Mouse (Mus musculus) kidney, adult 2 months (tissue): ENCODE results near the gene Tmem104. TPM values are rescaled to one million over a fixed set of nuclear protein-coding genes. Genes with fewer than 3 reads are reported as not detected.

Source experiments
- DNase-seq: peaks from one replicate; pipeline ENCODE4 v3.0.0; 2021
- H3K27ac ChIP-seq: fragments of 200-500 bp; 2 replicates; pipeline ENCODE4 v1.5.1; 2012; ENCODE audit warnings: low read depth, low read length, control low read depth, inconsistent platforms; ENCODE audit not compliant: insufficient read depth
- H3K27me3 ChIP-seq: fragments of 200-500 bp; replicated peaks from 2 replicates; pipeline ENCODE4 v1.6.1; 2012; ENCODE audit warnings: mild to moderate bottlenecking, moderate library complexity, low read length, inconsistent platforms; ENCODE audit not compliant: control insufficient read depth, insufficient read depth
- H3K36me3 ChIP-seq: fragments of 200-500 bp; 2 replicates; pipeline ENCODE4 v1.6.1; 2012; ENCODE audit warnings: mild to moderate bottlenecking, moderate library complexity, low read length, inconsistent platforms; ENCODE audit not compliant: control insufficient read depth, insufficient read depth
- H3K4me1 ChIP-seq: fragments of 200-500 bp; 2 replicates; pipeline ENCODE4 v1.6.1; 2011; ENCODE audit warnings: low read length; ENCODE audit not compliant: control insufficient read depth, insufficient read depth
- H3K4me3 ChIP-seq: fragments of 200-500 bp; 2 replicates; pipeline ENCODE4 v1.5.1; 2011; ENCODE audit warnings: mild to moderate bottlenecking, low read depth, low read length, control low read depth; ENCODE audit not compliant: insufficient read depth
- CTCF ChIP-seq: fragments of 200-500 bp; conservative IDR thresholded peaks from 2 replicates; pipeline ENCODE4 v1.5.1; 2011; ENCODE audit warnings: low read depth, mild to moderate bottlenecking, control low read depth, low read length, moderate library complexity, mixed read lengths; ENCODE audit not compliant: insufficient read depth, insufficient read length
- POLR2A ChIP-seq: fragments of 200-500 bp; IDR thresholded peaks from one replicate; pipeline ENCODE4 v1.6.1; 2011; ENCODE audit warnings: low read depth, low read length, control low read depth
- WGBS: fragments of 180-500 bp; shearing (Covaris S2); methylation state at CpG from one replicate; pipeline ENCODE4 v1.1.7; 2018; 5-methylcytosine and 5-hydroxymethylcytosine counted together
- polyA plus RNA-seq: library from polyadenylated mRNA; depleted of rRNA; stranded (reverse); fragments of >200 nt; gene quantifications from 2 replicates; pipeline ENCODE4 v1.2.3, GENCODE M21; 2012

Tmem104 gene
- polyA plus RNA-seq, 1 experiment, result 14.8 TPM

DNA sequence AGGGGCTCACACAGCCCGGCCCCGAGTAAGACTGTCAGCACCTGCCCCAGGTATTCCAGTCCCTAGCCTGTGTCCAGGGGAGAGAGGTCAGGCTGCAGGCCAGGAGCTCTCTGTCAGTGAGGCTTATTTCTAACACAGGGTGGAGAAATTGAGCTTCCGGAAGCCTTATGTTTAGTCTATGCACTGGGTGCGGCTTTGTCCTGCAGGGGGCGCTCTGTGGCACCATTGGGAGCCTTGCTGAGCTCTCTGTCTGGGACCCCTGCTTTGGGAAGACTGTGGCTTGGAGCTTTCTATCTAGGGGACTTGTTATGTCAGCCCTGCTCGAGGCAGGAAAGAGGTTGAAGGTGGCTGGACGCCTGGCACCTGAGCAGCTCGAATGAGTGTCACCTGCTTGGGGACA, 37.6 kb downstream of the Tmem104 start:
- no peaks in the 10 kb centered on the region for H3K4me1 ChIP-seq

DNA sequence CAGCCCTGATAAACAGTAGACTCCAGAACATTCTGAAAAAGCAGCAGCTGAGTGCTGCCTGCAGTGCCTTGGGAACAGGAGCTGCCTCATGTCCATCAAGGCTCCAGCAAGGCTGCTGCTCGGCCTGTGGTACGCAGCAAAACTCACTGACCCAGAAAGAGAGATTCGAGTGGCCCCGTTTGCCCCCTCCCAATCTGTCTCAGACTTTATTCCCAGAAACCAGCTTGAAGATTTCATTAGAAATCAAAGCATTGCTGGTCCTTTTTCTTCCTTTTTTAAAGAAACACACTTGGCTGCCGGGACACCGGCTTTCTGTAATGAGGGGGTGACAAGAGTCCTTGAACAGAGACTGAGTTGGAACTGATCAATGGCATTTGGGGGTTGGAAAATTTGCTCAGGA, 38.0 kb downstream of the Tmem104 start:
- no peaks in the 10 kb centered on the region for H3K4me1 ChIP-seq
- H3K27me3 ChIP-seq, result no peaks in the 10 kb centered on the region
- DNase-seq, result no peak
- H3K36me3 ChIP-seq, result no peaks in the 10 kb centered on the region
- WGBS, result 61% methylated on average over 6 of the region's 6 CpGs
- H3K27ac ChIP-seq, result no peak overlapping the region
- no peak overlapping the region for H3K4me3 ChIP-seq
- TF ChIP-seq CTCF, result no peak
- TF ChIP-seq POLR2A, result no peak

More for the DNA sequence above, 37.6 kb downstream of the Tmem104 start:
- TF ChIP-seq POLR2A, result no peak
- TF ChIP-seq CTCF, result peak; percentile 49
- Histone ChIP-seq H3K4me3 (no peak overlapping the region), H3K36me3 (no peaks in the 10 kb centered on the region), H3K27ac (no peak overlapping the region), H3K27me3 (no peaks in the 10 kb centered on the region)
- WGBS, result 52% methylated on average over 8 of the region's 8 CpGs
- DNase-seq, result peak; percentile 24

DNA sequence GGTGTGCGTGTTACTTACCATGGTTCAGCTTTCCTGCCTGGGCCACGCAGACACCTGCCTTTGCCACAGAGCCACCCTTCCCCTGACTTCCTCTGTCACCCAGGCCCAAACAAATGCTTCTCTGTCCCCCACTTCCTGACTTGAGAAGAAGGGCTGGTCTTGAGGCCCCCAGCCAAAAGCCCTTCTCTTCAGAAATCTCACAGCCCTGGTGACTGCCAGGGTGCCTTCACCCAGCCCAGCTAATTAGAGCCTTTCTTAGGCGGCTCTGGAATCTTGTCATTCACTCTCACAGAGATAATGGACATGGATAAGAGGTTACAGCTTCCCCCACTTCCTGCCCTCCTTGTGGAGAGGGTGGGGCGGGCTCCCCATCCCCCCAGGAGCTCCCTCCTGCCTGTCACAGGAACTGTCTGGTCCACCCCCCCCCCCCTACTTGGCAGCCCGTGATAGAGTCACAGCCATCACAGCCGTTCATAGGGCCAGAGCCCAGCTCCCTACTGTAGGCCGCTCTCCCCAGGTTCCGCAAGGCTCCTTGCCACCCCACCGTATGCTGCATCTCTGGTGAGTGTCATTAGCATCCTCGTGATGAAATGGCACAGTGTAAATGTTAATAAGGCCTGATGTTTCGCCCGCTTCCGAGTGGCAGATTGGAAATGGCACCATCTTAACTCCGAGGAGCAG, 39.7 kb downstream of the Tmem104 start:
- DNase-seq, result peak; percentile 30
- H3K27me3 ChIP-seq, result no peaks in the 10 kb centered on the region

DNA sequence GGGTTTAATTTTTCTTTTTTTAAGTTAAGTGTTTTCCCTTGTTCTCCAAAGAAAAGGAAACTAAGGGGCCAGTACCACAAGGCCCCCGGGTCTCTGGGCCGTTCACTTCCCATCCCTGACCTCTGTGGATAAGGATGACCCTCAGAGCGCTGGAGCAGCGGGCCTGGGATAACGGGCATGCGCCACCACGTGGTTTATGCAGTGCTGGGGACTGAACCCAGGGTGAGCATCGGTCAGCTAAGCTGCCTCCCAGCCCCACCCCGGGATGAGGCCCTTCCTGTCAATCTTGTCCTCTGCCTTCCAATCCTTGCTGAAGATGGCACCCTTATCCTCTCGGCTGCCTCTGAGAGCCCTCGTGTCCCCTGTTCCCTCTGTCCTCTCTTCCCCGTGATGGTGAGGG, 40.4 kb downstream of the Tmem104 start:
- no peak for TF ChIP-seq CTCF
- TF ChIP-seq POLR2A, result no peak
- Histone ChIP-seq H3K4me3 (no peak overlapping the region), H3K4me1 (peaks cover 5% of the 10 kb centered on the region; the same call in 1 of the 2 replicates), H3K27me3 (no peaks in the 10 kb centered on the region), H3K27ac (no peak overlapping the region), H3K36me3 (no peaks in the 10 kb centered on the region)
- whole genome bisulfite sequencing, result 69% methylated on average over 12 of the region's 12 CpGs
- no peak for DNase-seq

More for the DNA sequence above, 39.7 kb downstream of the Tmem104 start:
- H3K27ac ChIP-seq, result no peak overlapping the region
- TF ChIP-seq POLR2A (no peak), CTCF (no peak)
- WGBS, result 80% methylated on average over 14 of the region's 14 CpGs
- H3K4me3 ChIP-seq, result no peak overlapping the region
- no peaks in the 10 kb centered on the region for H3K36me3 ChIP-seq
- H3K4me1 ChIP-seq, result peaks cover 4% of the 10 kb centered on the region; the same call in 1 of the 2 replicates

DNA sequence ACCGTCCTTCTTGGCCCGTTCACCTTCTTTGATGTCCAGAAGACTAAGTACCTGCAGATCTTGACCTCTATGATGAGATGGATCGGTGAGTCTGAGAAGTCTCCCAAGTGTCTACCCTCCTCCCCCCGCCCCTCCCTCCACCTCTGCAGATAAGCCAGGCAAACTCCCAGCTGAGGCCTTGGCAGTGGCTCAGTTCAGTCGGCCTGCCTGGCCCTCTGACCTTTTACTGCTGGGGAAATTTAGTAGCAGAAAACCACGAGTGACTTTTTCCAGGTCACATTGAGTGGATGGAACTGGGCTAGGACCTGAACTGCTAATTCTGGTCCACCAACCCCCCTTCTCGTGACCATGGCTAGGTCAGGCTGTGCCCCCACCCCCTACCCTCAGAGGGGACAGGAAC, 41.1 kb downstream of the Tmem104 start:
- no peaks in the 10 kb centered on the region for H3K27me3 ChIP-seq
- H3K4me3 ChIP-seq, result no peak overlapping the region
- H3K36me3 ChIP-seq, result no peaks in the 10 kb centered on the region
- no peak for DNase-seq
- no peak for TF ChIP-seq POLR2A
- no peak for TF ChIP-seq CTCF
- peaks cover 5% of the 10 kb centered on the region; the same call in 1 of the 2 replicates for H3K4me1 ChIP-seq
- H3K27ac ChIP-seq, result no peak overlapping the region
- WGBS, result 63% methylated on average over 7 of the region's 7 CpGs

DNA sequence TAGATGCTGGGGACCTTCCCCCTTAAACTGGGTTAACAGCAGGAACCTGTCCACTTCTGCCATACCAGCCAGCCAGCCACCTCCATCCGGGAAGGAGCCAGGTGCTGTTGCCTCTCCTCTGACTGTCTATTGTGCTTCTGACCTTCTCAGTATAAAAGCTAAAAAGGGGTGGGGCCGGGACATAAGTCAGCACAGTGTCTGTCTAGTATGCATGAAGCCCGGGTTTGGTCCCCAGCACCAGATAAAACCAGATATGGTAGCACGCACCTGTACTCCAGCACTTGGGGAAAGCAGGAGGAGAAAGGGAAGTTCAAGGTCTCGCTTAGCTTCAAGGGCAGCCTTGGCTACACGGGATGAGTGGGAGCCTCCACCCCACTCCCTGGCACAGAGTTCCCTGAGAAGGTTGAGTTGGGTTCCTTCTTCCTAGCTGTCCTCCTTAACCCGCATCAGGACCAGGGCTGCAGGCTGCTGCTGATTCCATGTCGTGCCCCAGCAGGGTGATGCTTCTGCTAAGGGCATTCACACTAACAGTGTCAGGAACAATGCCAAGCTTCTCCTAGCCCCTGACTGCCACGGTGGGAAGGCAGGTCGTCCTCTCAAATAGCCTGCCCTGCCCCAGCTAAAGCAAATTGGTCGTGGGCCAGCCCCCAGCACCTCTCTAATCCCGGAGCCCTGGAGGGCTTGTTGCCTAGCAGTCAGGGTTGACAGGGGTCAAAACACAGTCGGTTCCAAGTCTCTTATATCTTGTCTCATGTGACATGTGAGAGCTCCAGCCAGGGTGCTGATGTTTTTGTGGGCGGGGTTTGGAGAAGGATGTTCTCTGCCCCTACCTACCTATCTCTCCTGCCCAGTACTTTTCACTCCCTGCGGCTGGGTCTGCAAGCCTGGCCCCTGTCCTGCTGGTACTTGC, 42.0 kb downstream of the Tmem104 start:
- WGBS, result 54% methylated on average over 15 of the region's 15 CpGs
- DNase-seq, result no peak
- no peaks in the 10 kb centered on the region for H3K27me3 ChIP-seq

DNA sequence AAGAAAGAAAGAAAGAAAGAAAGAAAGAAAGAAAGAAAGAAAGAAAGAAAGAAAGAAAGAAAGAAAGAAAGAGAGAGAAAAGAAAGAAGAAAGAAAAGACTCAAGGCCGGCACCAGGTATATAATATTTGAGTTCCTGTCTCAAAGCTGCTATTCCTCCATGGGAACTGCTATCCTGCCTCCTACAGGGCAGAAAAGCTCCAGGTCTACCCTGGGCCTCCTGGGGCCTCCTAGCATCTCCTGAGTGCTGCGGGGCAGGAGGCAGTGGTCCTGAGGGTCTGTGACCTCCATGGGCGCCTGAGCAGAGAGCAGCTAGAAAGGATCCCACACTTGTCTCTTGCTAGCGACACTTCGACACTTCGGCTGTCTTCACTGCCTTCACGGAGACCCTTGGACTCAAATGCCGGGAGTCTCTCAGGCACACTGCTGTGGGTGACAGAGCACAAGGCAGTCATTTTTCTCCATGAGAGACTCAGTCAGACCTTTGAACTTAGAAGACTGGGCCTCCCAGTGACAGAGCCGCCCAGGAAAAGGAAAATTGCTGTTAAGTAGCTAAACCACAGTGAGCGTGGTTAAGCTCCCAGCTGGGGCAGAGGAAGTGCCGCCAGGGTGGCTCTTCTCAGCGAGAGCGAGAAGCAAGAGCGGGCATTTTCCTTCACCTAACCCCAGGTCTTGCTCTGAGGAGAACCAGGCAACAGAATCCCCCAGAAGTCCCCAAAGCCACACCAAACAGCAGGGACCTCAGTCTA, 44.1 kb downstream of the Tmem104 start:
- WGBS, result 51% methylated on average over 14 of the region's 14 CpGs
- no peak for TF ChIP-seq CTCF
- no peak for TF ChIP-seq POLR2A
- Histone ChIP-seq H3K36me3 (no peaks in the 10 kb centered on the region), H3K27me3 (no peaks in the 10 kb centered on the region), H3K4me1 (peaks cover 5% of the 10 kb centered on the region; the same call in 1 of the 2 replicates), H3K27ac (peak overlapping the region; percentile 65), H3K4me3 (no peak overlapping the region)
- peak; percentile 75 for DNase-seq

More for the DNA sequence above, 42.0 kb downstream of the Tmem104 start:
- Histone ChIP-seq H3K27ac (no peak overlapping the region), H3K36me3 (no peaks in the 10 kb centered on the region), H3K4me3 (no peak overlapping the region), H3K4me1 (peaks cover 5% of the 10 kb centered on the region; the same call in 1 of the 2 replicates)
- TF ChIP-seq POLR2A (no peak), CTCF (no peak)
